Mouse (Mus musculus): Measurements from ENCODE around the gene Lama2.

GRCm38 (mm10) chr10:27595675-27596074 is 23.9 kb downstream of the Lama2 start:
- TF ChIP-seq GATA1 (IDR thresholded peaks at IDR 0.05; ENCODE audit: low read depth, low read length) (no peak), KAT2A (conservative IDR thresholded peaks at IDR 0.05; ENCODE audit: low read depth, low read length) (no peak), BHLHE40 (IDR thresholded peaks at IDR 0.05; ENCODE audit: borderline replicate concordance, low read depth, low read length) (no peak), CTCF (IDR thresholded peaks at IDR 0.05 in 2 of 3, conservative IDR thresholded peaks at IDR 0.05 in 1 of 3; ENCODE audit: control insufficient read depth in 1 of 3, insufficient read depth in 1 of 3, low read depth in 2 of 3, low read length in 3 of 3, poor library complexity in 1 of 3, severe bottlenecking in 1 of 3) (no peak)

Measured in MEL (cell line).